Mouse (Mus musculus): ENCODE measurements around the gene Cd8a. TPM values are rescaled to one million over a fixed set of nuclear protein-coding genes. Genes with fewer than 3 reads are reported as not detected.

Cd8a gene
- 0.88 TPM for polyA plus RNA-seq (2017; shearing (Covaris generic))

GRCm38 (mm10) chr6:71373249-71373775 is at the start of gene Cd8a:
Gene Cd8a (plus strand): TSS chr6:71373427.

Other genes starting within 250 kb of the Cd8a start
- gene Thnsl2, start 229.0 kb upstream of the Cd8a start, polyA plus RNA-seq (2017; shearing (Covaris generic)): 3.5 TPM
- not detected for gene Fabp1, start 173.6 kb upstream of the Cd8a start, polyA plus RNA-seq (2017; shearing (Covaris generic))
- 96.5 TPM for gene Krcc1, start 101.8 kb upstream of the Cd8a start, polyA plus RNA-seq (2017; shearing (Covaris generic))
- gene Smyd1, start 51.2 kb upstream of the Cd8a start, polyA plus RNA-seq (2017; shearing (Covaris generic)): not detected
- 31.6 TPM for gene Cd8b1, start 50.6 kb upstream of the Cd8a start, polyA plus RNA-seq (2017; shearing (Covaris generic))
- gene Rmnd5a, start 67.2 kb downstream of the Cd8a start, polyA plus RNA-seq (2017; shearing (Covaris generic)): 7.7 TPM
- 1.9 TPM for gene Rnf103, start 120.5 kb downstream of the Cd8a start, polyA plus RNA-seq (2017; shearing (Covaris generic))
- gene Chmp3, start 170.4 kb downstream of the Cd8a start, polyA plus RNA-seq (2017; shearing (Covaris generic)): 97.3 TPM

All from CD4-positive, CD25-positive, alpha-beta regulatory T cell, adult 9 weeks (primary cell).